In the genomic region with DNA sequence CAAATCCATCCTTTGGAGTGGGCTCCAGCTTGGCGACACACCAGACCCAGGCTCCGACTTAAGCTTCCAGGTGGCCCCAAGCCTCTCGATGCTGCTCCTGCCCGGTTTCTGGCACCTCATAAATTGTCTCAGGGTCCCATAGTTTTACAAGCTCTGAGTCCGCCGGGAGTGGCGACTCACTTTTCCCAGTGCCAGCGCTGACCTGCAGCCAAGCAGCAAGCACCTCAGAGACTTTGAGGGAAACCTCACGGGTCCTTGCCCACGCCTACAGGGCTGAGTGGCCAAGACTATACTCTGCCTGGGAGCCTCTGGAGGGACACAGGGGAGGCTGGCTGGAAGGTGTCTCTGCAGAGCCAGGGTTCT, we compare ENCODE assay signal across 12 mouse cellular contexts.
"Had no signal": no experiment of that assay in that cellular context is flagged by ENCODE, and none has a peak within 500 bp of the region (broad histone marks: within the 10 kb centered on the region; RNA-seq: fewer than 3 reads in every experiment).

No protein-coding gene starts in this region.

- H3K27ac ChIP-seq: left cerebral cortex, adult 2 months; liver, embryonic 12.5 days; macrophage; midbrain, embryonic 12.5 days; stomach, postnatal 0 days had no signal

- H3K9ac ChIP-seq: liver, embryonic 12.5 days; lung, embryonic 14.5 days; midbrain, embryonic 12.5 days had no signal

- DNase-seq: kidney, postnatal 25 days; lung, embryonic 14.5 days; lung, postnatal 14 days; right cerebral cortex, adult 18-20 months; right cerebral cortex, postnatal 25 days; thymus, postnatal 4 days had no signal

- ATAC-seq: liver, embryonic 12.5 days had no signal

- H3K4me3 ChIP-seq: left cerebral cortex, adult 2 months; liver, embryonic 12.5 days; megakaryocyte, embryonic 14.5 days; midbrain, embryonic 12.5 days had no signal

- H3K9me3 ChIP-seq: liver, embryonic 12.5 days had no signal

- H3K4me2 ChIP-seq: liver, embryonic 12.5 days; lung, embryonic 14.5 days; midbrain, embryonic 12.5 days had no signal

- H3K36me3 ChIP-seq: liver, embryonic 12.5 days; midbrain, embryonic 12.5 days had no signal
